Mouse (Mus musculus): Measurements from ENCODE around the gene Stk32b. TPM values are rescaled to one million over a fixed set of nuclear protein-coding genes. Genes with fewer than 3 reads are reported as not detected.

Gene Stk32b
- total RNA-seq (2017) = not detected in 2 replicates

- peak; percentile 36 to 37; a peak in 2 of 4 replicates for ATAC-seq (replicated peaks in 1 of 2; ENCODE audit: insufficient read depth in 1 of 2, low FRiP score in 2 of 2, low TSS enrichment in 1 of 2, low read depth in 1 of 2, poor library complexity in 2 of 2, severe bottlenecking in 2 of 2)
These were observed at the start of gene Stk32b for GRCm38 (mm10) chr5:37716505-37717372. Gene Stk32b, minus strand, starts transcription at chr5:37717171.

GRCm38 (mm10) chr5:37765851-37766250 is 48.9 kb upstream of the Stk32b start:
- no peak for ATAC-seq (replicated peaks in 1 of 2; ENCODE audit: insufficient read depth in 1 of 2, low FRiP score in 2 of 2, low TSS enrichment in 1 of 2, low read depth in 1 of 2, poor library complexity in 2 of 2, severe bottlenecking in 2 of 2)

- ATAC-seq (replicated peaks in 1 of 2; ENCODE audit: insufficient read depth in 1 of 2, low FRiP score in 2 of 2, low TSS enrichment in 1 of 2, low read depth in 1 of 2, poor library complexity in 2 of 2, severe bottlenecking in 2 of 2) = no peak
These were observed 45.1 kb upstream of the Stk32b start for GRCm38 (mm10) chr5:37762046-37762445.

GRCm38 (mm10) chr5:37753366-37753765 is 36.4 kb upstream of the Stk32b start:
- ATAC-seq (replicated peaks in 1 of 2; ENCODE audit: insufficient read depth in 1 of 2, low FRiP score in 2 of 2, low TSS enrichment in 1 of 2, low read depth in 1 of 2, poor library complexity in 2 of 2, severe bottlenecking in 2 of 2) = no peak

GRCm38 (mm10) chr5:37752027-37752967 is 35.3 kb upstream of the Stk32b start:
- ATAC-seq (replicated peaks in 1 of 2; ENCODE audit: insufficient read depth in 1 of 2, low FRiP score in 2 of 2, low TSS enrichment in 1 of 2, low read depth in 1 of 2, poor library complexity in 2 of 2, severe bottlenecking in 2 of 2) = 0 out of 4 replicates have a peak, but pooled peaks have one; percentile 14 to 36

- ATAC-seq (replicated peaks in 1 of 2; ENCODE audit: insufficient read depth in 1 of 2, low FRiP score in 2 of 2, low TSS enrichment in 1 of 2, low read depth in 1 of 2, poor library complexity in 2 of 2, severe bottlenecking in 2 of 2) = no peak
These were observed 27.1 kb upstream of the Stk32b start for GRCm38 (mm10) chr5:37743889-37744707.

GRCm38 (mm10) chr5:37736213-37736612 is 19.2 kb upstream of the Stk32b start:
- ATAC-seq (replicated peaks in 1 of 2; ENCODE audit: insufficient read depth in 1 of 2, low FRiP score in 2 of 2, low TSS enrichment in 1 of 2, low read depth in 1 of 2, poor library complexity in 2 of 2, severe bottlenecking in 2 of 2) = no peak

- no peak for ATAC-seq (replicated peaks in 1 of 2; ENCODE audit: insufficient read depth in 1 of 2, low FRiP score in 2 of 2, low TSS enrichment in 1 of 2, low read depth in 1 of 2, poor library complexity in 2 of 2, severe bottlenecking in 2 of 2)
These were observed 18.3 kb upstream of the Stk32b start, which contains the start of gene Cytl1 for GRCm38 (mm10) chr5:37735224-37735623. Gene Cytl1, plus strand, starts transcription at chr5:37735519.

GRCm38 (mm10) chr5:37730781-37731180 is 13.8 kb upstream of the Stk32b start:
- no peak for ATAC-seq (replicated peaks in 1 of 2; ENCODE audit: insufficient read depth in 1 of 2, low FRiP score in 2 of 2, low TSS enrichment in 1 of 2, low read depth in 1 of 2, poor library complexity in 2 of 2, severe bottlenecking in 2 of 2)

GRCm38 (mm10) chr5:37725220-37725886 is 8.4 kb upstream of the Stk32b start:
- ATAC-seq (replicated peaks in 1 of 2; ENCODE audit: insufficient read depth in 1 of 2, low FRiP score in 2 of 2, low TSS enrichment in 1 of 2, low read depth in 1 of 2, poor library complexity in 2 of 2, severe bottlenecking in 2 of 2) = no peak

- ATAC-seq (replicated peaks in 1 of 2; ENCODE audit: insufficient read depth in 1 of 2, low FRiP score in 2 of 2, low TSS enrichment in 1 of 2, low read depth in 1 of 2, poor library complexity in 2 of 2, severe bottlenecking in 2 of 2) = no peak
These were observed 3.7 kb upstream of the Stk32b start for GRCm38 (mm10) chr5:37720670-37721069.

- ATAC-seq (replicated peaks in 1 of 2; ENCODE audit: insufficient read depth in 1 of 2, low FRiP score in 2 of 2, low TSS enrichment in 1 of 2, low read depth in 1 of 2, poor library complexity in 2 of 2, severe bottlenecking in 2 of 2) = no peak
These were observed 503 bp upstream of the Stk32b start for GRCm38 (mm10) chr5:37717384-37717963.

- ATAC-seq (replicated peaks in 1 of 2; ENCODE audit: insufficient read depth in 1 of 2, low FRiP score in 2 of 2, low TSS enrichment in 1 of 2, low read depth in 1 of 2, poor library complexity in 2 of 2, severe bottlenecking in 2 of 2) = no peak
These were observed 7.6 kb downstream of the Stk32b start for GRCm38 (mm10) chr5:37709257-37709904.

GRCm38 (mm10) chr5:37708124-37708523 is 8.8 kb downstream of the Stk32b start:
- no peak for ATAC-seq (replicated peaks in 1 of 2; ENCODE audit: insufficient read depth in 1 of 2, low FRiP score in 2 of 2, low TSS enrichment in 1 of 2, low read depth in 1 of 2, poor library complexity in 2 of 2, severe bottlenecking in 2 of 2)

GRCm38 (mm10) chr5:37704962-37705361 is 12.0 kb downstream of the Stk32b start:
- ATAC-seq (replicated peaks in 1 of 2; ENCODE audit: insufficient read depth in 1 of 2, low FRiP score in 2 of 2, low TSS enrichment in 1 of 2, low read depth in 1 of 2, poor library complexity in 2 of 2, severe bottlenecking in 2 of 2) = no peak

- no peak for ATAC-seq (replicated peaks in 1 of 2; ENCODE audit: insufficient read depth in 1 of 2, low FRiP score in 2 of 2, low TSS enrichment in 1 of 2, low read depth in 1 of 2, poor library complexity in 2 of 2, severe bottlenecking in 2 of 2)
These were observed 17.2 kb downstream of the Stk32b start for GRCm38 (mm10) chr5:37699757-37700156.

All from hematopoietic stem cell, adult 5-6 weeks (primary cell).